Mouse (Mus musculus): ENCODE data around the gene Nudt2. TPM values are rescaled to one million over a fixed set of nuclear protein-coding genes. Genes with fewer than 3 reads are reported as not detected.

Nudt2 gene
- polyA plus RNA-seq, 1 experiment from 2014 or later = 28.5 TPM

DNA sequence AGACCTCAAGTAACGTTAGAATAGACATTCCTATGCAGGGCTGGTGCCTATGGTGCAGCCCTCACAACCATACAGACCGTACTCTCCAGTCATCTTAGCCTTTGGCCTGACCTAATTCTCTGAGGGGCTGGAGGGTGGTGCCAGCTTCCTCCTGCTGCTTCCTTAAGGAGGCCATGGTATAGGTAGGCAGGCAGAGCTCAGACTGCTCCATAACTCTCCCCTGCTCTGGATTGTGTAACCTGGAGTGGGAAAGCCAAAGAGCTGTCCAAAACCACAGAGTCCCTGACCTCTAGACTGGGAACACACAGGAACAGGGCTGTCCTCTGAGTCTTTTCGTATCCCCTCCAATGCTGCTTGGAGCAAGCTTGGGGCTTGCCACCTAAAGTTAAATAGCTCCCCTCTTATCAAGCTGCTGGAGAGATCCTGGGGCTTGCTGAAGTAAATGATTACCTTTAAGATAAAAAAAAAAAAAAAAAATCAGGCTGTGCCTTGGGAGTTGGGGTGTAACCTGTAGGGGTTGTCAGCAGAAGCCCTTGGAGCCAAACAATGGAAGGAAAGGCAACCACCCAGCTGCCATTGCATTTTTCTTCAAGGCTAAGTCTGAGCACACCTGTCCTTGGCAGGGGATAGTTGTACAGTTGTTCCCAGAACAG lies 28.6 kb downstream of the Nudt2 start:
- no peak for DNase-seq (ENCODE audit: low spot score)

DNA sequence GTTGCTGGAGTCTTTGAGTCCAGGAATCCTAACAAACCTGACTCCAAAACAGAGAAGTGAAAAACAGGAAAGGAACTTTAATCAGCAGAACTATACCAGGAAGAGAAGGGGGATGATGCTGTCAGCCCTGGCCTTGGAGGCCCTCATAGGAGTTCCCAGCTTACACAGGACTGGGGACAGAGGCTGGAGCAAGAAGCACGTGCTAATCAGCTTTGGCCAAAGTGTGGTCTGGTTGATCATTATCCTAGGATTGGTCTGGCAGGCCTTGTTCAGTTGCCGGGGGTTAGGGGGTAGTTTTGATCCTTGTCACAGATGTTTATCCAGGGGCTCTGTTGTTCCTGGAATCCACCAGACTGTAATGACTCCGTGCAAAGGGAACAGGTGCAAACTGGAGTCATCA lies 29.4 kb downstream of the Nudt2 start:
- DNase-seq (ENCODE audit: low spot score) = no peak

DNA sequence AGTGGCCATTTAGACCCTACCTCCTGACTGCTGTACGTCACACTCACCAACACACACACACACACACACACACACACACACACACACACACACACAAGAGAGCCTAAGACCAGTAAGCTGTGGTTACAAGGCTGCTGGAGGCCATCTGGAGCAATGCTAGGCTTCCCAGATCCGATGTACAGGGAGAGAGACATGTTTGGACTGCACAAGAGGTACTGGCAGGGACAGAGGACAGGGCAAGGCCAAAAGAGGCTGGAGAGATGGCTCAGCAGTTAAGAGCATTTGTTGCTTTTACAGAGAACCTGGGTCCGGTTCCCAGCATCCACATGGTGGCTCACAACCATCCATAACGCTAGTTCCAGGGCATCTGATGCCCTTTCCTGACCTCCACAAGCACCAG lies 30.1 kb downstream of the Nudt2 start:
- no peak for DNase-seq (ENCODE audit: low spot score)

DNA sequence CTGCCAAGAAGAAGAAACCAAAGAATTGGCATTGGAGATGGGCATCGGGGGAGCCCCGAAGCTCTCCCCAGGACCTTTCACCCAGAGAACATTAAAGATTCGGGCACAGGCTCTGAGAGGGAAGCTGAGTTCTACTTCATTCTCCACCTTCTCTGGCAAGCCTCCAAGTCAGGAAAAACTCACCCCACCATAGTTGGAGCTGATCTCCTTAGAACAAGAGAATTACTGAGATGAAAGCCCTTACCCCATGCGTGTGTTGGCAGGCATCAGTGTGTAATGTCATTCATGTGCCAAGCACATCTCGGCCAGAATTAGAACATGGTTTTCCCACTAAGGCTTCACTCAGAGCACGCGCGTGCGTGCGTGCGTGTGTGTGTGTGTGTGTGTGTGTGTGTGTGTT lies 30.9 kb downstream of the Nudt2 start:
- DNase-seq (ENCODE audit: low spot score) = no peak

DNA sequence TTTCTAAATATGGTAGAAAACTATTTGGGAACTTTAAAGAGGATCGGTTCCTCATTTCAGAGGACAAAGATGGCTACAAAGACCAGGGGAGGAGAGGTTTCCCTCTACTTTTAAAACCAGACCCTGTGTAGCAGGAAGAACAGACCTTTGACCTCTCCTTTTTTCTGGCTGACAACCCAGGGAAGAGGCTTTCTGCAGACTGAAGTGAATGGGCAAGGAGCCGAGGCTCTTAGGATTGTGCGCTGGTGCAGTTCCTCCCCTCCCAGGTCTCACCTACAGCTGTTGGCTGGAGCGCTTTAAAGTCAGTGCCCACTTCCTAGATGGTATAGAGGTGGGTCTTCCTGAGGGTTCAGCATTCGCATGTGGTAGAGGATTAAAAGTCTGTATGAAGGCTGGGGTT lies 32.1 kb downstream of the Nudt2 start:
- DNase-seq (ENCODE audit: low spot score) = no peak

DNA sequence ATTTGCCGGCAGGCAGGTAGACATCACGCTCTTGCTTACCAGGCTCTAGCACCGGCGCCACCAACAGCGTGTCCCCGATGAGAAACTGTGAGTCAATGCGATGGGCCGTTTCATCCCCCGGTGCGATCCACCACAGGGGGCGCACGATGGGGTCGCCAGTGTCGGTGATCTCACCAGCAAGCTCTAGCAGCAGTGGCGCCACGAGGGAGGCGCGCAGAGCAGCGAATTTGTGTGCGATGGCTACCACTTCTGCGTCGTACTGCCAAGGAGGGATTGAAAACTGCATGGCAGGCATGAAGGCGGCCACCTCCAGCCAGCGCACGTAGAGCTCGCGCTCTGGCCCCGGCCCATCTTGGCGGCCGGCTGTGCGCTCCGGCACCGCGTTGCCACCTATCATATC lies 32.6 kb downstream of the Nudt2 start:
- peak; percentile 49 for DNase-seq (ENCODE audit: low spot score)

DNA sequence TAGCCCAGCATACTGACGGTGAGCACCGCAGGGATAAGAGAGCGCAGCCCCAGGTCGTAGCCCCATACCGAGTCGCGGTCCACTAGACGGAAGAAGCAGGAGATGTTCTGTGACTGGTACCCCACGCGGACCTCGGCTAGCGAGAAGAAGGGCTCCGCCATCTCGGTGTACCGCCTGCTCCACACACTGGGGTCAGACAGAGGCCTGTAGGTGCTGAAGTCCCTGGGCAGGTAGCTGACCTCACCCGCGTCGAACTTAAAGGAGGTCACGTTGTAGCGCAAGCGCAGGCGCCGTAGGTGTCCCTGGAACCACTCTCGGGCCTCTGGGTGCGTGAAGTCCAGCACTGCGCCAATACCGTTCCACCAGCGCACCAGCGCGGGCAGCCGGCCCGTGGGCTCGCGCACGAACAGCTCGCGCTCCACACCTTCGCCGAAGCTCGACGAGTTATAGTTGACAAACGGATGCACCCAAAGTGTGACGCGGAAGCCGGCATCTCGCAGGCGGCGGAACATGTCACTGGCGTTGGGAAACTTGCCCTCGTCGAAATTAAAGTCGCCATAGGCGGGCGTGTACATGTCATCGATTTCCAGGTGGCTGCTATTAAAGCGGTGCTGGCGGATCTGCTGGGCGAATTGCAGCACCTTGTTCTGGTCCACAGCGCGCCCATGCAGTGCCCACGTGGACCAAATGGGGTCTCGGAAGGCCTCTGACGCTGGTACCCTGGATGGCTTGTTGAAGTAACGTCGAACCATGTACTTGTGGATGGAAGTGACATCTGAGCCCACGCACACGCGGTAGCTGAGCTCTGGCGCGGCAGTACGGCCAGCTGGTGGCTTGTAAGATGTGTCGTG lies 33.3 kb downstream of the Nudt2 start:
- no peak for DNase-seq (ENCODE audit: low spot score)

DNA sequence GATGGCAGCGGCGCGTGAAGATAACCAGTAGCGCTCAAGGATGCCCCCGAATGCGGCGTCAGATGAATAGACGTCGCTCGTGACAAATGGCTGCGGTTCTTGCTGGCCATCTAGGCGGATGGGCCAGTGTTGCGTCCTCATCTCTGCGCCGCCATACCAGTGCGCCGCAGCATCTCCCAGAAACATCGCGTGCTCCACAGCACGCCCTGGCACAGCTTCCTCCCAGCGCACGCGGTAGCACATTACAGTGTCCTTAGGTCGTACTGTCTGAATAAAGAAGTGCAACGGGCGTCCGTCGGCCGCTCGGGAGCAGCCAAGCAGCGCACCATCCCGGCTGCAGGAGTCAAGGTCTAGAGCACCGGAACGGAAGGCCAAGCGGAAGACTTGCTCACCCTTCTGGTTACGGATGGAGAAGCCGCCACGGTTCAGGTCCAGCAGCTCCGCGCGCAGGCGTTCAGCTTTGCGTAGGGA lies 34.0 kb downstream of the Nudt2 start:
- no peak for DNase-seq (ENCODE audit: low spot score)

DNA sequence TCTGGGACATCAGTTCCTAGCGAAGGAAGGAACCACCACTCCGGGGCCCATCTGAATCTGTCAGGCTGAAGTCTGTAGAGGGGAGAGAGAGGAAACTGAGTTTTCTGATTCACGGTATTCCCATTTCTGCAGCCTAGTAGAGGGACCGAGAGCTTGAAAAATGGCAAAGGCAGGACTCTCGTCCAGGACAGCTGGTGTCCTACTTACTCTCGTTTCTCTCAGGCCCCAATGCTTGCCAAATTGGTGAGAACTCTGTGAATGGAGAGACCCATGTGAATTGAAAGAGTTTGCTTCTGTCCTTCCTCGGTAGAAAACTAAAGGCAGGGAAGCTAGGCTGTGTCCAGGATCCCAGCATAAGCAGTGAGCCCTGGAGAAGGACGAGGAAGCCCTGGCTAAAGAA lies 34.7 kb downstream of the Nudt2 start:
- no peak for DNase-seq (ENCODE audit: low spot score)

DNA sequence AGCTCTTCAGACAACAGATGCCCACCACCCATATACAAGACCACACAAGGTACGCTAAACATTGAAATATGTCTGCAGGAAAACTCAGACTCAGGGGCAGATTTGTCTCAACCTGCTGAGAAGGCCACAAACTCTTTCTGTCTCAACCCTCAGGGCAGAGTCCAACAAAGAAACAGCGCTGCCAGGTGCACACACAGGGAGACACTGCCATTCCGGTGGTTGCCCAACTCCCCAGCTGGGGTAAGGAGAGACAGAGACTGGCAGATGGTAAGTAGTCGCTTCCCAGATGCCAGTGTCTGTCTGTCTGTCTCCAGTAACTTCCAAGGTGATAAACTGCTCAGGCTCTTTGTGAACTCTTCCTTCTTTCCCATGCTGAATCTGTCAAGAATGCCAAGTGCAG lies 35.8 kb downstream of the Nudt2 start:
- no peak for DNase-seq (ENCODE audit: low spot score)

DNA sequence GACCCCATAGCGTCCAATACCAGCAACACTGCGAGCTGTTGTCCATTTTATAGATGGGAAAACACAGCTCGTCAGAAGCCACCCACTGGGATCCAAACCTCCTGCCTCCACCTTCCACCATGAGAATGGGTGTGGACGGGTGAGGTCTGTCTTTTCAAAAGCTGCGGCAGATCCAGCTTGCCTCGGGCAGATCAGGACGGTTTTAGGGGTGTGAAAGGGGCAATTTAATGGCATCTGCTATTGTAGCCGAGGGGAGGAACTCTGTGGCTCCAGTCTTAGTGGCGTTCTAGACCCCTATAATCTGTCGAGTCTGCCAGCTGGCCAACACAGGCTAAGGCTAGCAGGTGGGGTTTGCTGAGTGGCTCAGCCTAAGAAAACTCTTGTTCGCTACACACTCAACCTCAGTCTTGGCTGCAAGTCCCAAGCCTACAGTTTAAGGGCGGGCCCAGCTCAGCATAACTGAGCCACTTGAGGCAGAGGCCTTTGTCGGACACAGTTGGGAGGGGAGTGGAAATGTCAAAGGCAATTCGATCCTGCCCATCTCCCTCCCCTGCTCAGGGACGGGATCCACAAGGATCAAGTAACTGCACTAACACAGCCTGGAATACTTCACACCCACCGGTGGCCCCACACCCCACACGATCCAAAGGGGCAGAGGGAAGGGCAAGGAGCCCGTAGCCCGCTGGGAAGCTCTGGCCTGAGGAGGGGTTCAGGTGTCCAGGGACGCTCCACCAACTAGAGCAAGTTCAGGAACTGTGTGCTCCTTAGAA lies 37.4 kb downstream of the Nudt2 start:
- no peak for DNase-seq (ENCODE audit: low spot score)

DNA sequence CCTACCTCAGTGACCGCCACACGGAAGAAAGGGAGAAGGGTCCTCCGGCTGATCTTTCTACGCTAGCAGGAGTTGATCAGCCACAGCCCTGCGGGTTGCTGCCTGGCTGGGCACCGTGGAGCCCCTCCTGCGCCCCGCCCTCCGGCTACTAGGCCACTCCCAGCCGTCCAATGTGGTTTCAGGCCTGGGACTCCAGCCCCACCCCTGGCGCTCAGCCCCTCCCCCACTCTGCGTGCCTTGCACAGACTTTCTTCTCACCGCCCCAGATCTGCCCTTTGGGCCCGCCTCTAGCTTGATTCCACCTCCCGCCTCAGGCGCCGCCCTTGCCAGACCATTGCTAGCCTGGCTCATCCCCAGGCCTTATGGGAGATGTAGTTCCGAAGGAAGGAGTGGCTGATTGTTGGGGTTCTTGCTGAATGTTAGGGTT lies 38.0 kb downstream of the Nudt2 start, which contains the start of gene AI464131:
Gene AI464131 (minus strand): TSS at position 91 of the 427 bp plus-strand sequence.
- peak; percentile 75 for DNase-seq (ENCODE audit: low spot score)

DNA sequence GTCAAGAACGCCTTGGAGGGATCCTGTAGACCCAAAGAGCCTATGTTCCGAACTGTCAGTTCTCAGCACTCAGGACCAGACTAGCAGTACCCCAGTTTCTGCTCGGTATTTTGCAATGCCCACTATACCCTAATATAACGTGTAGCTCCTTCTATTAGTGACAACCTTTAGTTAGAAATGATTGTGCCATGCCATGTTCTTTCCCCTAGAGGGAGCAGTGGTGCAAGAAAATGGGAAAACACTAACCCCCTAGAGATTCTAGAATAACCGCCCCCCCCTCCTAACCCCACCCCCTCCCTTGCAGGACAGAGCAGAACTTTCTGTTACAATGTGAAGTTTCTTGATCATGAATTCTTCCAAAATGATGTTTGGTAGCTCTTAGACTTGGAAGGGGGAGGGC lies 39.4 kb downstream of the Nudt2 start:
- DNase-seq (ENCODE audit: low spot score) = no peak

DNA sequence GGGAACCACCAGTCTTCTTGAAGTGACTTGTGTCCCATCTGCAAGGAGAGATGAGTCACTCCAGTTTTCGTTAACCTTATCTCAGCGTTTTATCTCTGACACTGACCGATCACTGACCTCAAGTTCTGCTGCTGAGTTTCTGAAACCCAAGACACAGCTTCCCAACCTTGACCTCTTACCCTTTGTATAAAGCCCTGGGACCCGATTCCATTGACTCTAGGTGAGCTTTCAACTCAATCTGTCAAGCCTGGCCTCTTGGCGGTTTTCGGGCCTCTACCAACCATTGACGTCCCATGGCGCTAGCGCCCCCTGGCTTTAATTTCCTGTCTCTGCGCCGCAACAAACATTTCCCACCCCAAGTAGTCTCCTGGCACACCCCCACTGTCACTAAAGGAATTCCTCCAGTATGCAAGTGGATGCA lies 40.2 kb downstream of the Nudt2 start:
- no peak for DNase-seq (ENCODE audit: low spot score)

DNA sequence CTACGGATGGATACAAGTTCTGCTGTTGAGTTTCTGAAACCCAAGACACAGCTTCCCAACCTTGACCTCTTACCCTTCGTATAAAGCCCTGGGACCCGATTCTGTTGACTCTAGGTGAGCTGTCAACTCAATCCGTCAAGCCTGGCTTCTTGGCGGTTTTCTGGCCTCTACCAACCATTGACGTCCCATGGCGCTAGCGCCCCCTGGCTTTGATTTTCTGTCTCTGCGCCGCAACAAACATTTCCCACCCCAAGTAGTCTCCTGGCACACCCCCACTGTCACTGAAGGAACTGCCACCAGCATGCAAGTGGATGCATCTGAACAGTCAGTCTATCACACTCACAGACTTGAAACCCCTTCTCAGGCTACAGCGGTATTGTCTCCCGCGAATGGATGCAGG lies 41.2 kb downstream of the Nudt2 start:
- DNase-seq (ENCODE audit: low spot score) = peak; percentile 38

DNA sequence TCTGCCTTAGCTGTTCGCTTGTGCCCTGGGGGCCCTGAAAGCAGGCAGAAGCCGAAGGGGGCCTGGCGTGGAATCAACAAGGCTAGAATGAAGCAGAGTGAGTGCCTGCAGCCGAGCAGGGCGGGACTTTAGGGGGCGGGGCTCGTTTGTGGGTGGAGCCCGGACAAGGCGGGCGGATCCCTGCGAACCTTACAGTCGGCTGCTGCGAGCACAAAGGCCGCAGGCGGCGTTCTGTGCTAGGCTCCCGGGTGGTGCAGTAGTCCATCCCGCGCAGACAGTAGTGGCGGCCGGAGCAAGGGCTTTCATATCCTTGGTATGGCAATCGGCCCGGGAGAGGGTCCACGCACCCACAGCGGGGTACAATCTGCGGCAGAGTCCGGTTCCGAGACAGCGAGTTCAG lies 42.0 kb downstream of the Nudt2 start:
- peak; percentile 70 for DNase-seq (ENCODE audit: low spot score)

DNA sequence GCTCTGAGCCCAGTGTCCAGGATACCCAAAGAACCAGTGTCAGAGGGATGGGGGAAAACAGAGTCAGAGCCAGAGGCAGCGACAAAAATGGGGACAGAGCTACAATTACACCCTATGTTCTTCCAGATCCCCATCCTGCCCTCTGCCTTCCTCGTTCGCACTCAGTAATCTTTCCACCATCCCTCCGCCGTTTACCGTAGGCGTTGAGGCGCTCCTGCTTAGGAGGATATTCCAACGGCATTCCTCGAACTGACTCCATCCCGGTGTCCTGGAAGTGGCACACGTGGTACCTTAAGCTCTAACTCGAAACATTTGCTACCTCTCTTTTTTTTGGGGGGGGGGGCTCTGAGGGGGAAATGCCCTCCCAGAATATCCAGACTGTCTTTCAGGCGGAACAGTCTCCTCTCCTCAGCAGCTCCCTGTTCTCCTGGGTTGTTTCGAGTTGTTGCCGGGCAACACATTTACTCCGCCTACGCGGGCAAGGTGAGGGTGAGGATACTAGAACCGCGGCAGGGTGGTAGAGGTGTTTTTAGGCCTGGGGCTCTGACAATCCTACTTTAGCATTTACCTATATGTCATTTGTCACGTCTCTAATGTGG lies 42.5 kb downstream of the Nudt2 start:
- no peak for DNase-seq (ENCODE audit: low spot score)

DNA sequence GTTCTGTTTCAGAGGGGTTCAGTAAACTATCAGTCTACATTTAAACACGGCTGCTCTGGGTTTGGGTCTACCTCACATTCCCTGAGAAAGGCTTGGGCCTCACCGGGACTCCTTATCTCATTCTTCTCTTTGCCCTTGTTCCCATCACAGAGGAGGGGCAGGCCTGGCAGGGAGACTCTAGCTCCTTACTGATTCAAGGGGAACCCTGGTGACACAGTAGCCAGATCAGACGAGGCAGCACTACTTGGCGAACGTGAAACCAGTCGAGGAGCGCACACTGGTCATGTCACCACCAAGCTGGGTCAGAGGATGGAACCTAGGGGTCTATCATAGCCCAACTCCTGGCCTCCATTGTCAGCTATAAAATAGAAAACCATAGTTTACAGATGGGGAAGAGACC lies 43.0 kb downstream of the Nudt2 start:
- DNase-seq (ENCODE audit: low spot score) = no peak

DNA sequence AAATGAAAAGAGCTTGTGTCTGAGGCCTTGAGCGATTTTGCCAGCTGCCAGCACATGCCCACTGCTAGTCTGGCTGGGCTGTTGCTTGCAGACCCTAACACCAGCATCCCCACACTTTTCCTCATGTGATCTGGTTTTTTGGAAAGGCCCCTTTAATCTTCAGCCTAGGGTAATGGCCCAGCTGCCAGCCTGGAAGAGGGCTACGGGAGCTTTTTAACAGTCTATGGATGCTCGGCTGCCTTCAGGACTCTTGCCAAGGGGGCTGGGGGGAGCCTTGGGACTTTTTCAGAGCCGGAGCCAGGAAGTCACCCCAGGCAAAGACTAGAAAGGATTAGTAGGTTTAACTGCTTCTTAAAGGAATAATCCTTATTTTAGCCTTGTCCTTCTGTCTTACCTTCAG lies 48.4 kb downstream of the Nudt2 start:
- no peak for DNase-seq (ENCODE audit: low spot score)

DNA sequence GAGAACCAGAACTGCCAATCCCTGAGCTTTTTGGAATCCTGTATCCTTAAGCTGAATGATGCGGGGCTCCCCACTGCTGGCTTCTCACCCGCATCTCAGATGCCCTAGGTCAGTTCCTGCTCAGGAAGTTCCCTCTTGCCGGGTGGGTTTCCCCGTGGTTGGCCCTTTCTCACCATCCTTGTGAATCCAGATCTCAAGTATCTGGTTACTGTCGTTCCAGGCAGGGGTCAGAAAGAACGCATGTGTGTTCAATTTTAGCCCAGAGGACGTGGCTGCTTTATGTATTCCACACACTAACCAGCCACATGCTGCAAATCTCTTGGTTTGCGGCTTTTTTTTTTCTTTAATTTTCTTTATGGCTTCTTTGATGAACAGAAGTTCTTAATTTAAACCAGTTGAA lies 48.8 kb downstream of the Nudt2 start:
- DNase-seq (ENCODE audit: low spot score) = no peak

DNA sequence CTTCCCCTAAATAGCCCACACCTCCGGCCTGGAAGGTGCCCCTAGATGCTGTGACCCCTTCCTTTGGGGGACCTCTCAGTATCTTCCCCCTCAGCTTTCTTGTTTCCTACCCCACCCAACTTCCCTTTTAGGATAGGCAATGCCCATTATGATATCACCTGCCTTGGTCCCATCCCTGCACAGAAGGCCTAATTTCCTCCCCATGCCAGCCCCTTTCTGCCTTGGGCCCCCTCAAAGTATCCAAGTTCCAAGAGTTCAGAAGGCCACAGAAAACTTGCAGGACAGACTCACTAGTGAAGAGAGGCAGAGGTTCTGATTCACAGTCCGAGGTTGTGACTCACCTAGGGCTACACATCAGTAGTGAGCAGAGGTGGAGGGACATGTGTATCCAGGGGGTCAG lies 52.3 kb downstream of the Nudt2 start, which contains the start of gene 1110017D15Rik:
Gene 1110017D15Rik (minus strand): TSS at position 101 of the 400 bp plus-strand sequence.
- DNase-seq (ENCODE audit: low spot score) = no peak
